Mouse (Mus musculus): ENCODE data around the gene Mansc1. TPM values are rescaled to one million over a fixed set of nuclear protein-coding genes. Genes with fewer than 3 reads are reported as not detected.

The Mansc1 gene
- total RNA-seq, 1 experiment from 2014 or later = not detected

GRCm38 (mm10) chr6:134606540-134606939 is 25.7 kb downstream of the Mansc1 start:
- no peak for ATAC-seq (ENCODE audit: extremely low read depth, insufficient number of reproducible peaks, low FRiP score, poor library complexity, severe bottlenecking)

- ATAC-seq (ENCODE audit: extremely low read depth, insufficient number of reproducible peaks, low FRiP score, poor library complexity, severe bottlenecking) = no peak
These were observed 27.1 kb downstream of the Mansc1 start for GRCm38 (mm10) chr6:134605196-134605595.

DNA sequence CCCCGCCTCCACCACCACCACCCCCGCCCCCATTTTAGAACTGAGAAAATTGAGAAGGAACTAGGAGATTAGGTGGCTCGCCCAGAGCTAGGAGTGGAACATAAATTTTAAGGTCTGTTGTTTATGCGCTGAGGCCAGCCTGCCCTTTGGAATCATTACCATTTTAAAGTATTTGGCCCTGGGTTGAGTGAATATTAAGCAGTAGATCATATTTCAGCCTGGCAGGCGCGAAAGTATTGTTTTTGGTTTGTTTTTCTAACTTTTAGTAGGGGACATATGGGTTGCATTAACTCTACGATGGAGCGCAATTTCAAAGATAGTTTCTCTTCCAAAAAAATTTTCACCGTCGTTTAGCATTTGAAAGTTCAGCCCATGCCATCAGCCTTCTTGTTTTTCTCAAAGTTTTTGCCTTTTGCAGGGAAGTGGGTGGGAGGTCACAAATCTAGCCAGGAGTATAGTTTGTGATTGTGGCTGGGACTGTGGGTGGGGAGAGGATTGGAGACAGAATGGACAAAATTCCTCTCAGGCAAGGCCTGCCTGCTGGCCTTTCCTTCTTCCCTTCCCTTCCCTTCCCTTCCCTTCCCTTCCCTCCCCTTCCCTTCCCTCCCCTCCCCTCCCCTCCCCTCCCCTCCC is 29.8 kb downstream of the Mansc1 start:
- ATAC-seq (ENCODE audit: extremely low read depth, insufficient number of reproducible peaks, low FRiP score, poor library complexity, severe bottlenecking) = no peak

GRCm38 (mm10) chr6:134601766-134602165 is 30.5 kb downstream of the Mansc1 start:
- ATAC-seq (ENCODE audit: extremely low read depth, insufficient number of reproducible peaks, low FRiP score, poor library complexity, severe bottlenecking) = no peak

DNA sequence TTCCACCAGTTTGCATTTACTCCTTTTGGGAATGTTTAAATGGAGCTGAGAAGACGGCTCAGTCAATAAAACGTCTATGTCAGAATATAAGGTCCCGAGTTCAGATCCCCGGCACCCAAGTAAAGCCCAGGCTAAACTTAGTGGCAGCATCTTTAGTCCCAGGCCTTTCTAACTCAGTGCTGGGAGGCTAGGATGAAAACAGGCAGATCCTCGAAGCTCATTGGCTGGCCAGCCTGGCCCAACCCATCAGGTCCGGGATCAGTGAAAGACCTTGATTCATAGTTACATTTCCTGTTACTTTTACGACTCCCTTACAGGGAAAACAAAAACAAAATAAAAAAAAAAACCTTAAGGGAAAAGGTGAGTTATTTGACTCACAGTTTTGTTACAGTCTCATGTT is 31.2 kb downstream of the Mansc1 start:
- no peak for ATAC-seq (ENCODE audit: extremely low read depth, insufficient number of reproducible peaks, low FRiP score, poor library complexity, severe bottlenecking)

GRCm38 (mm10) chr6:134599239-134599638 is 33.0 kb downstream of the Mansc1 start:
- no peak for ATAC-seq (ENCODE audit: extremely low read depth, insufficient number of reproducible peaks, low FRiP score, poor library complexity, severe bottlenecking)

GRCm38 (mm10) chr6:134597651-134598229 is 34.5 kb downstream of the Mansc1 start:
- no peak for ATAC-seq (ENCODE audit: extremely low read depth, insufficient number of reproducible peaks, low FRiP score, poor library complexity, severe bottlenecking)

DNA sequence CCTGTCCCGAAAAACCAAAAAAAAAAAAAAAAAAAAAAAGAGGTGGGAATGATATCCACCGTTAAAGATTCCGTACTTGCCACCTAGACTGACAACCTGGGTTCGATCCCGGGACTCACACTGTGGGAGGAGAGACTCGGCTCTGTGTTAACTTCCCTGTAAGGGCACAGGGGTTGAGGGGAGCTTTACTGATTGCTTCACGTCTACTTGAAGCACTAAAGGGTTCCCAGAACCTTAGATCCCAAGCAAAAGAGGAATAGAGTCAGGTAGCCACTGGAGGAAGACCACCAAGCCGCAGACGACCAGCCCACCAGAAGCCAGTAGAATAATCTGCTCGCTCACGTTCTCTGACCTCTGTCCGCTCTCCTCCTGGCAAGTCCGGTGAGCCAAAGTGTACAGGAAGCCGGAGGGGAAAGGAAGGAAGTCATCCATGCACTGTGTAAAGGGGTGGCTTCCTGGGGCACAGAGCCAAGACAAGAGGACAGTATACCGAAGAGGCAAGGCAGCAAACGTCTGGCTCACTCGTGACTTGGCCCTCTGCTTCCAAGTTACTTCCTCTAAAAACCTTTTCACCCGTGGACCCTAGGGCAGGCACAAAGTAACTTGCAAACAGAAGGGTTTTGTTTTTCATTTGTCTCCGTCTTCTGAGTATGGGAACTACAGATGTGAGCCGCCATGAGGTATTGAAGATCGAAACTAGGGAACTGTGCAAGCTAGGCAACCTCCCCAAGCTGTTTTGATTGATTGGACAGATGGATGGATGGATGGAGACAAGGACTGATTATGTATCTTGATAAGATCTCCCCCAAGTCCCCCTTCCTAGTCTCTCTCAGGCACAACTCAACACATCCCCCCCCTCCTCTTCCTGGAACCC is 37.5 kb downstream of the Mansc1 start:
- 0 out of 2 replicates have a peak, but pooled peaks have one; percentile 16 for ATAC-seq (ENCODE audit: extremely low read depth, insufficient number of reproducible peaks, low FRiP score, poor library complexity, severe bottlenecking)

- no peak for ATAC-seq (ENCODE audit: extremely low read depth, insufficient number of reproducible peaks, low FRiP score, poor library complexity, severe bottlenecking)
These were observed 40.7 kb downstream of the Mansc1 start for GRCm38 (mm10) chr6:134591614-134592013.

GRCm38 (mm10) chr6:134586241-134586640 is 46.0 kb downstream of the Mansc1 start:
- ATAC-seq (ENCODE audit: extremely low read depth, insufficient number of reproducible peaks, low FRiP score, poor library complexity, severe bottlenecking) = no peak

- no peak for ATAC-seq (ENCODE audit: extremely low read depth, insufficient number of reproducible peaks, low FRiP score, poor library complexity, severe bottlenecking)
These were observed 47.7 kb downstream of the Mansc1 start for GRCm38 (mm10) chr6:134584616-134585015.

DNA sequence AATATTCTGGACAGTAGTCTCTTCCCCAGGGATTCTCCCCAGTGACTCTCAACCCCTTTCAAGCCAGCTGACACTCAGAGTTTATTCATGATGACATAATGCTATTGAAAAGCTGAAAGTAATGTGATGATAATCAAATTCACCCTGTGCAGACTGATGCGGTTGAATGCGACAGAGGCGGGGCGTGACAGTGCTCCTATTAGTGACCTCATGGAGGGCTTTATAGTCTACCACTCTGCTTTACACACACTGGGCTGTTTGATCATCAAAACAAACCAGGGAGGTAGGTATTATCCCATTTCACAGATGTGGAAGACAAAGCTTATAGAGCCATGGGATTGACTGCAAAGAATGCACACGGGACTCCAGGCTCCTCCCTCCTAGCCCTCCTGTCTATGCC is 50.2 kb downstream of the Mansc1 start:
- no peak for ATAC-seq (ENCODE audit: extremely low read depth, insufficient number of reproducible peaks, low FRiP score, poor library complexity, severe bottlenecking)

DNA sequence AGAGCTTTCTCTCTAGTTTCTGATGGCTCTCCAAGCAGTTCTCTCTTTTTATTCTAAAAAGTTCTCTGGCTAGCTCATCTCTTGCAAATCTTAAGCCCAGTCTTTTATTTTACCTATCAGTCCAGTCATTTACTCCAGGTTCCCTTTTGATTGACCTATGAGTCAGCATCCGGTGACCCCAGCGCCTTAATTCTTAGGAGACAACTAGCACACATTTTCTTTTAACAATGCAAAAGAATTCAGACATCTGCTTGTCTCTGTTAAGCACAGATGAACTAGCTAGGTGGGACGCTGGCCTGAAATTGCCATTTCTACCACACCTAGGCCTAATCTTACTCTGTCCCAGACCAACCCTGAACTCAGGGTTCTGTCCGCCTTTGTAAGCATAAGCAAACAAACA is 52.8 kb downstream of the Mansc1 start:
- ATAC-seq (ENCODE audit: extremely low read depth, insufficient number of reproducible peaks, low FRiP score, poor library complexity, severe bottlenecking) = no peak

DNA sequence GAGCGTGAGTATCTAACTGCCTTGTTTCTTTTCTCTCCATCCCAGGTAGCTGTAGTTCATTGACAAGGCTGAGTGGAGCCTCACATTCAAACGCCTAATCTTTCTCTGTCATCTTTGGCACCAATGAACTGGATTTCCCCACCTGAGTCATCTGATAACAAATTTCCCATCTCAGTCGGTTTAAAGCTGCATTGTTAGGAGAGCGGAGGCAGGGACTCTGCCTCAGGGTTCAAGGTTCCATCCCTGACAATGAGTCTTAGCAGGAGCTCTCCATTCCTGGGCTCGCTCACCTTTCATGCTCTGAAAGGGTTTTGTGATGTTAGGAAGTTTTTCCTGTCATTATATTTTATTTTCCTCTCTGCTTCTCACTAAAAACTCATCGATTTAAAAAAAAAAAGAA is 54.2 kb downstream of the Mansc1 start:
- ATAC-seq (ENCODE audit: extremely low read depth, insufficient number of reproducible peaks, low FRiP score, poor library complexity, severe bottlenecking) = no peak

- no peak for ATAC-seq (ENCODE audit: extremely low read depth, insufficient number of reproducible peaks, low FRiP score, poor library complexity, severe bottlenecking)
These were observed 57.0 kb downstream of the Mansc1 start for GRCm38 (mm10) chr6:134575288-134575741.

DNA sequence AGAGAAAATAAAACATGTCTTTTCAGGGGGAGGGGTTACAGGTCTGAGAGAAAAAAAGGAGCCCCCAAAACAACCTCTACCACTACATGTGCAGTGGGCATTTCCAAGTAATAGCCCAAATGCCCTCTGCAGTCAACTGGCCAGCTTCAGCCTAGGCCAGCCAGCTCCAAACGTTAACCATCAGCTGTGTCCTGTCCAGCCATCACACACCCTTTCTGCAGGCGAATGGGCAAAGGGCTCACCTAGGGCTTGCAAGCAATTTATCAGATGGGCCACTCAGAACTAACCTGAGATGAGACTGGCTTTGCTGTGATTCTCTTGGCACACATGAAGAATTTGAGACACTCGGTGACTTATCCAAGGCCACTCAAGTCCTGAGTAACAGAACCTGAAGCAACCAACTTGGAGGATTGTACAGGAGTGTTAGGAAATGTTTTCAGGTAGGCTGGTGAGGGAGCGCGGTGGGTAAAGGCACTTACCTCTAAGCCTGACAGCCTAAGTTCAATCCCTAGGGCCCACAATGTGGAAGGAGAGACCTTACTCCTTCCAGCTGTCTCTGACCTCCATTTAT is 64.2 kb downstream of the Mansc1 start:
- no peak for ATAC-seq (ENCODE audit: extremely low read depth, insufficient number of reproducible peaks, low FRiP score, poor library complexity, severe bottlenecking)

GRCm38 (mm10) chr6:134566818-134567485 is 65.3 kb downstream of the Mansc1 start, which contains the start of gene Lrp6:
Gene Lrp6 (minus strand): TSS chr6:134566965.
- ATAC-seq (ENCODE audit: extremely low read depth, insufficient number of reproducible peaks, low FRiP score, poor library complexity, severe bottlenecking) = peak; percentile 75

- ATAC-seq (ENCODE audit: extremely low read depth, insufficient number of reproducible peaks, low FRiP score, poor library complexity, severe bottlenecking) = no peak
These were observed 66.0 kb downstream of the Mansc1 start for GRCm38 (mm10) chr6:134566248-134566817.

Data from neutrophil, adult 5-6 weeks (primary cell).